Mouse (Mus musculus): ENCODE data around the gene Oaz1. TPM values are rescaled to one million over a fixed set of nuclear protein-coding genes. Genes with fewer than 3 reads are reported as not detected.

Oaz1 gene
- polyA plus RNA-seq, 1 experiment from 2014 or later = 1,847 TPM

- WGBS = 43% methylated on average over 34 of the region's 34 CpGs
- Histone ChIP-seq H3K9ac (ENCODE audit: low read length) (peak overlapping the region; percentile 62), H3K27me3 (ENCODE audit: control insufficient read depth, insufficient read depth, low read length) (peaks cover 21% of the 10 kb centered on the region), H3K36me3 (ENCODE audit: control insufficient read depth, insufficient read depth, low read length) (peaks cover 32% of the 10 kb centered on the region), H3K9me3 (ENCODE audit: control insufficient read depth, low read length) (no peaks in the 10 kb centered on the region), H3K4me3 (ENCODE audit: low read depth, low read length) (peak overlapping the region; percentile 41), H3K4me2 (ENCODE audit: low read depth) (peak overlapping the region; percentile 91), H3K4me1 (ENCODE audit: control insufficient read depth, insufficient read depth, low read length) (peaks cover 25% of the 10 kb centered on the region), H3K27ac (ENCODE audit: low read depth, low read length) (peak overlapping the region; percentile 64)
- ATAC-seq (ENCODE audit: insufficient read depth, low FRiP score, low TSS enrichment) (no peak), DNase-seq (ENCODE audit: low spot score) (no peak)
These were observed 20.0 kb upstream of the Oaz1 start for GRCm38 (mm10) chr10:80806341-80807056.

DNA sequence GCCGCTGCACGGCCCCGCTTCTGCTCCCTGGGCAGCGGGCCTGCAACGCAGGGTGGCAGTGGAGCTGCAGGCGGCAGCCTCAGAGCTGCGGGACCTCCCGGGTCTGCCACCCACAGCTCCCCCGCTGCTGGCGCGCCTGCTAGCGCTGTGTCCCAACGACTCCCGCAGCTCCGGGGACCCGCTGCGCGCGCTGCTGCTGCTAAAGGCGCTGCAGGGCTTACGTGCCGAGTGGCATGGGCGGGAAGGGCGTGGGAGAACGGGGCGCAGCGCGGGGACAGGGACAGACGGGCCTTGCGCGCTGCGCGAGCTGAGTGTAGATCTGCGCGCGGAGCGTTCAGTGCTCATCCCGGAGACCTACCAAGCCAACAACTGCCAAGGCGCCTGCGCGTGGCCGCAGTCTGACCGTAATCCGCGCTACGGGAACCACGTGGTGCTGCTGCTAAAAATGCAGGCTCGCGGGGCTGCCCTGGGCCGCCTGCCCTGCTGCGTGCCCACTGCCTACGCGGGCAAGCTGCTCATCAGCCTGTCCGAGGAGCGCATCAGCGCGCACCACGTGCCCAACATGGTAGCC lies 19.3 kb upstream of the Oaz1 start:
- ATAC-seq (ENCODE audit: insufficient read depth, low FRiP score, low TSS enrichment) = peak; percentile 78
- Histone ChIP-seq H3K9ac (ENCODE audit: low read length) (peak overlapping the region; percentile 62), H3K4me1 (ENCODE audit: control insufficient read depth, insufficient read depth, low read length) (peaks cover 25% of the 10 kb centered on the region), H3K36me3 (ENCODE audit: control insufficient read depth, insufficient read depth, low read length) (peaks cover 26% of the 10 kb centered on the region), H3K4me3 (ENCODE audit: low read depth, low read length) (peak overlapping the region; percentile 41), H3K9me3 (ENCODE audit: control insufficient read depth, low read length) (no peaks in the 10 kb centered on the region), H3K4me2 (ENCODE audit: low read depth) (peak overlapping the region; percentile 91), H3K27ac (ENCODE audit: low read depth, low read length) (peak overlapping the region; percentile 64), H3K27me3 (ENCODE audit: control insufficient read depth, insufficient read depth, low read length) (peaks cover 21% of the 10 kb centered on the region)
- 2% methylated on average over 51 of the region's 58 CpGs for WGBS
- peak; percentile 83 for DNase-seq (ENCODE audit: low spot score)

GRCm38 (mm10) chr10:80808099-80808984 lies 18.1 kb upstream of the Oaz1 start:
- peak; percentile 34 for DNase-seq (ENCODE audit: low spot score)
- peak overlapping the region; percentile 39 for H3K9ac ChIP-seq (ENCODE audit: low read length)

DNA sequence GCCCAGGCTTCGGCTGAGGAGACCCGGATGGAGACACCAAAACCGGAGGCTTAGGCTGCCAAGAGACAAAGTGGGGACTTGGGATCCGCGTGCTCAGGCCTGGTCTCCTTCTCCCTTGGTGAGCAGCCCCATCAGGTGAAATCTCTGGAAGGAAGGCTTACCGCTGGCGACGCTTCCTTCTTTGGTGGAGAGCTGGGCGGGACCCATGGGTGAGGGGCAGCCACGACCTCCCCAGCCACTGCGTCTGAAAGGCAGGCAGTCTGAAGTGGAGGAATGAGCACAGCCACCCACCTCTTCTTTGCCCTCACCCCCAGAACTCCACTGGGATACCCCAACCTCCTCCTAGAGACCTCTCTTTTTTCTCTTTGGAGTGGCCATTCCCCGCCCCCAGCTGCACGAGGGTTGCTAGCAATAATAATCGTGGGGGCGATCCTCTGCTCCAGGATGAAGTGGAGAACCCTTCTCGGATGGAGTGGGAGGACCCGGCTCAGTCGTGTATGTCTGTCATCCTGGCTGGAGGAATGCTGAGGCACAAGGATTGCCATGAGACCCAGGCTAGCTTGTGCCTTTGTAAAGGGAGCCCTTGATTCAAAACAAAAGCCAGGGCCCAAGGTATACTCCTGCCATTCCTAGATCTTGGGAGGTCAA lies 17.3 kb upstream of the Oaz1 start:
- H3K4me1 ChIP-seq (ENCODE audit: control insufficient read depth, insufficient read depth, low read length) = peaks cover 25% of the 10 kb centered on the region
- H3K4me2 ChIP-seq (ENCODE audit: low read depth) = peak overlapping the region; percentile 32
- no peak overlapping the region for H3K27ac ChIP-seq (ENCODE audit: low read depth, low read length)
- 11% methylated on average over 18 of the region's 18 CpGs for WGBS
- H3K9ac ChIP-seq (ENCODE audit: low read length) = peak overlapping the region; percentile 39
- H3K4me3 ChIP-seq (ENCODE audit: low read depth, low read length) = no peak overlapping the region
- no peak for ATAC-seq (ENCODE audit: insufficient read depth, low FRiP score, low TSS enrichment)
- no peaks in the 10 kb centered on the region for H3K9me3 ChIP-seq (ENCODE audit: control insufficient read depth, low read length)
- peaks cover 6% of the 10 kb centered on the region for H3K36me3 ChIP-seq (ENCODE audit: control insufficient read depth, insufficient read depth, low read length)
- no peak for DNase-seq (ENCODE audit: low spot score)
- H3K27me3 ChIP-seq (ENCODE audit: control insufficient read depth, insufficient read depth, low read length) = peaks cover 21% of the 10 kb centered on the region

More at GRCm38 (mm10) chr10:80808099-80808984, 18.1 kb upstream of the Oaz1 start:
- Histone ChIP-seq H3K4me3 (ENCODE audit: low read depth, low read length) (no peak overlapping the region), H3K27me3 (ENCODE audit: control insufficient read depth, insufficient read depth, low read length) (peaks cover 21% of the 10 kb centered on the region), H3K4me1 (ENCODE audit: control insufficient read depth, insufficient read depth, low read length) (peaks cover 25% of the 10 kb centered on the region), H3K27ac (ENCODE audit: low read depth, low read length) (no peak overlapping the region), H3K4me2 (ENCODE audit: low read depth) (peak overlapping the region; percentile 32), H3K9me3 (ENCODE audit: control insufficient read depth, low read length) (no peaks in the 10 kb centered on the region), H3K36me3 (ENCODE audit: control insufficient read depth, insufficient read depth, low read length) (peaks cover 14% of the 10 kb centered on the region)
- 16% methylated on average over 40 of the region's 40 CpGs for WGBS
- no peak for ATAC-seq (ENCODE audit: insufficient read depth, low FRiP score, low TSS enrichment)

GRCm38 (mm10) chr10:80810084-80810483 lies 16.4 kb upstream of the Oaz1 start:
- Histone ChIP-seq H3K9me3 (ENCODE audit: control insufficient read depth, low read length) (no peaks in the 10 kb centered on the region), H3K4me2 (ENCODE audit: low read depth) (no peak overlapping the region), H3K27me3 (ENCODE audit: control insufficient read depth, insufficient read depth, low read length) (peaks cover 21% of the 10 kb centered on the region), H3K4me1 (ENCODE audit: control insufficient read depth, insufficient read depth, low read length) (peaks cover 25% of the 10 kb centered on the region), H3K27ac (ENCODE audit: low read depth, low read length) (no peak overlapping the region), H3K4me3 (ENCODE audit: low read depth, low read length) (no peak overlapping the region), H3K9ac (ENCODE audit: low read length) (no peak overlapping the region), H3K36me3 (ENCODE audit: control insufficient read depth, insufficient read depth, low read length) (no peaks in the 10 kb centered on the region; the same call in 1 of the 2 replicates)
- no peak for DNase-seq (ENCODE audit: low spot score)
- ATAC-seq (ENCODE audit: insufficient read depth, low FRiP score, low TSS enrichment) = no peak
- 6% methylated on average over 18 of the region's 20 CpGs for WGBS

DNA sequence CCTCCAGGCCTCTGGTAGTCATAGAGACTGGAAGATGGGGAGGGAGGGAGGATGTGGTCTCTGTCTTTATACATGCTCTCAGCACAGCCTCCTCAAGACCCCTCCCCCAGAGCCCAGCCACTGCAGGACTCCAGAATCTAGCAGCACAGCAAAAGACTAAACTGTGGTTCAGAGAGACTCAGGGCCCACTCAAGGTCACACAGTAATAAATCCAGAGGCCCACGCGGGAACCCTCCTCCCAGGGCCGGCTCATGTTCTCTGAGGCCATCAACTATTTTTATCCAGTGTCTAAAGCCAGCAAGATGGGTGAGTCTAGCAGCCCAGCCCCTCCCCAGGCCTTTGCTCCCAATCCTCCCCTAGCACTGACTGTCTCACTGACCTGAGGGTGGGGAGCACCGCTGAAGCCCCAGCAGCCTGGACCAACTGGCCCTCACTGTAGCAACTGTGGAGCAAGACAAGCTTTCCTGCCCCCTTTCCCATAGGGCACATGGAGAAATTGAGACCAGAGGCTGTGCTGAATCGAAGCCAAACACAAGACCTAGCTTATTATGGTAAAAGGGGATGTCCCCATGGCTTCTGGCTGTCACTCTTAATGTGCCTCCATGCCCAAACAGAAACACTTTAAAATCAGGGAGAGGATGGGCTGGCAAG lies 13.9 kb upstream of the Oaz1 start:
- Histone ChIP-seq H3K4me1 (ENCODE audit: control insufficient read depth, insufficient read depth, low read length) (peaks cover 13% of the 10 kb centered on the region; the same call in 1 of the 2 replicates), H3K9ac (ENCODE audit: low read length) (no peak overlapping the region), H3K27me3 (ENCODE audit: control insufficient read depth, insufficient read depth, low read length) (peaks cover 21% of the 10 kb centered on the region)

GRCm38 (mm10) chr10:80813366-80813765 lies 13.1 kb upstream of the Oaz1 start, which contains the start of gene Jsrp1:
Jsrp1 (minus strand) TSS chr10:80813498.
- no peaks in the 10 kb centered on the region for H3K36me3 ChIP-seq (ENCODE audit: control insufficient read depth, insufficient read depth, low read length)
- DNase-seq (ENCODE audit: low spot score) (no peak), ATAC-seq (ENCODE audit: insufficient read depth, low FRiP score, low TSS enrichment) (no peak)
- no peaks in the 10 kb centered on the region for H3K9me3 ChIP-seq (ENCODE audit: control insufficient read depth, low read length)
- no peak within 1 kb of the TSS for H3K27ac ChIP-seq (ENCODE audit: low read depth, low read length)
- peaks cover 11% of the 10 kb centered on the region; the same call in 1 of the 2 replicates for H3K4me1 ChIP-seq (ENCODE audit: control insufficient read depth, insufficient read depth, low read length)
- peaks cover 17% of the 10 kb centered on the region for H3K27me3 ChIP-seq (ENCODE audit: control insufficient read depth, insufficient read depth, low read length)
- WGBS = 67% methylated on average over 4 of the region's 4 CpGs
- H3K4me3 ChIP-seq (ENCODE audit: low read depth, low read length) = no peak within 1 kb of the TSS
- H3K4me2 ChIP-seq (ENCODE audit: low read depth) = no peak within 1 kb of the TSS
- H3K9ac ChIP-seq (ENCODE audit: low read length) = no peak within 1 kb of the TSS

More for the DNA sequence above, 13.9 kb upstream of the Oaz1 start:
- DNase-seq (ENCODE audit: low spot score) = no peak
- Histone ChIP-seq H3K36me3 (ENCODE audit: control insufficient read depth, insufficient read depth, low read length) (no peaks in the 10 kb centered on the region), H3K4me2 (ENCODE audit: low read depth) (no peak overlapping the region), H3K4me3 (ENCODE audit: low read depth, low read length) (no peak overlapping the region), H3K27ac (ENCODE audit: low read depth, low read length) (no peak overlapping the region), H3K9me3 (ENCODE audit: control insufficient read depth, low read length) (no peaks in the 10 kb centered on the region)
- no peak for ATAC-seq (ENCODE audit: insufficient read depth, low FRiP score, low TSS enrichment)
- WGBS = 61% methylated on average over 5 of the region's 5 CpGs

DNA sequence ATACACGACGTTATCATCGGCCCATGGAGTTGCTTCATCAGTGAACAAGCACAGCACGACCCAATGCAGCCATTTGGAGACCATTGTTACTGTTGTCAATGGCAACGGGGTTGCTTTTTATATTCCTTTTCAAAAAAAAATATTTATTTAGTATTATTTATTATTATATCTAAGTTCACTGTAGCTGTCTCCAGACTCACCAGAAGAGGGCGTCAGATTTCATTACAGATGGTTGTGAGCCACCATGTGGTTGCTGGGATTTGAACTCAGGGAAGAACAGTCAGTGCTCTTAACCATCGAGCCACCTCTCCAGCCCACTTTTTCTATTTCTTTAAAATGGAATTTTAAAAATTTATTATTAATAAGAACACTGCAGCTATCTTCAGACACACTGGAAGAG lies 11.7 kb upstream of the Oaz1 start:
- no peak overlapping the region for H3K4me2 ChIP-seq (ENCODE audit: low read depth)
- peaks cover 7% of the 10 kb centered on the region; the same call in 1 of the 2 replicates for H3K27me3 ChIP-seq (ENCODE audit: control insufficient read depth, insufficient read depth, low read length)
- peaks cover 3% of the 10 kb centered on the region; the same call in 1 of the 2 replicates for H3K4me1 ChIP-seq (ENCODE audit: control insufficient read depth, insufficient read depth, low read length)
- no peak for ATAC-seq (ENCODE audit: insufficient read depth, low FRiP score, low TSS enrichment)
- H3K4me3 ChIP-seq (ENCODE audit: low read depth, low read length) = no peak overlapping the region
- 74% methylated on average over 7 of the region's 7 CpGs for WGBS
- no peak for DNase-seq (ENCODE audit: low spot score)
- H3K27ac ChIP-seq (ENCODE audit: low read depth, low read length) = no peak overlapping the region
- no peaks in the 10 kb centered on the region for H3K9me3 ChIP-seq (ENCODE audit: control insufficient read depth, low read length)
- H3K36me3 ChIP-seq (ENCODE audit: control insufficient read depth, insufficient read depth, low read length) = no peaks in the 10 kb centered on the region
- H3K9ac ChIP-seq (ENCODE audit: low read length) = no peak overlapping the region

Measured in neural tube, embryonic 11.5 days (tissue).